Mouse (Mus musculus) kidney, embryonic 15.5 days (tissue): Measurements from ENCODE around the gene St6gal1. TPM values are rescaled to one million over a fixed set of nuclear protein-coding genes. Genes with fewer than 3 reads are reported as not detected.
A peak's percentile ranks its signal among the peaks of the same experiment; 100 is the strongest.

Source experiments
- ATAC-seq: fragments of 200-750 bp; cut with Nextera tagmentation; replicated peaks from 2 replicates; pipeline ENCODE4 v1.8.0; 2017; ENCODE audit warnings: moderate TSS enrichment; ENCODE audit not compliant: low FRiP score
- H3K27ac ChIP-seq: fragments of 300-500 bp; sonication (generic); 2 replicates; pipeline ENCODE4 v1.5.1; 2015; ENCODE audit warnings: mild to moderate bottlenecking, inconsistent platforms
- H3K27me3 ChIP-seq: fragments of 300-500 bp; sonication (generic); 2 replicates; pipeline ENCODE4 v1.6.1; 2015; ENCODE audit warnings: inconsistent platforms
- H3K36me3 ChIP-seq: fragments of 300-500 bp; sonication (generic); 2 replicates; pipeline ENCODE4 v1.6.1; 2015; ENCODE audit warnings: inconsistent platforms
- H3K4me1 ChIP-seq: fragments of 300-500 bp; sonication (generic); 2 replicates; pipeline ENCODE4 v1.6.1; 2015; ENCODE audit warnings: inconsistent platforms
- H3K4me2 ChIP-seq: fragments of 300-500 bp; sonication (generic); 2 replicates; pipeline ENCODE4 v1.6.1; 2015; ENCODE audit warnings: moderate library complexity, mild to moderate bottlenecking, inconsistent platforms
- H3K4me3 ChIP-seq: fragments of 300-500 bp; sonication (generic); replicated peaks from 2 replicates; pipeline ENCODE4 v1.5.1; 2015; ENCODE audit warnings: mild to moderate bottlenecking, inconsistent platforms
- H3K9ac ChIP-seq: fragments of 300-500 bp; sonication (generic); 2 replicates; pipeline ENCODE4 v1.6.1; 2015; ENCODE audit warnings: mild to moderate bottlenecking, inconsistent platforms
- H3K9me3 ChIP-seq: fragments of 300-500 bp; sonication (generic); replicated peaks from 2 replicates; pipeline ENCODE4 v1.6.1; 2016; ENCODE audit warnings: inconsistent platforms
- WGBS: fragments of 180-500 bp; shearing (Covaris S2); methylation state at CpG from one replicate; pipeline ENCODE4 v1.1.7; 2015; ENCODE audit warnings: mixed read lengths; 5-methylcytosine and 5-hydroxymethylcytosine counted together
- polyA plus RNA-seq: library from polyadenylated mRNA; unstranded; fragments of >200 nt; fragmentation: Nextera tagmentation; extraction: Ambion mirVana; gene quantifications from 2 replicates; pipeline ENCODE4 v1.2.1, GENCODE M21; 2015

Gene St6gal1
- polyA plus RNA-seq, 1 experiment from 2014 or later: 22.6 TPM

- 74% methylated on average over 5 of the region's 5 CpGs for WGBS
- Histone ChIP-seq H3K27me3 (no peaks in the 10 kb centered on the region), H3K4me2 (no peak overlapping the region), H3K4me1 (no peaks in the 10 kb centered on the region), H3K36me3 (no peaks in the 10 kb centered on the region), H3K9me3 (no peaks in the 10 kb centered on the region), H3K9ac (no peak overlapping the region), H3K27ac (no peak overlapping the region), H3K4me3 (no peak overlapping the region)
- ATAC-seq: no peak
Measured at GRCm38 (mm10) chr16:23374938-23375337, 150.4 kb downstream of the St6gal1 start.

- Histone ChIP-seq H3K4me3 (no peak overlapping the region), H3K4me2 (no peak overlapping the region), H3K9me3 (no peaks in the 10 kb centered on the region), H3K27ac (no peak overlapping the region), H3K9ac (no peak overlapping the region), H3K36me3 (no peaks in the 10 kb centered on the region), H3K27me3 (no peaks in the 10 kb centered on the region), H3K4me1 (no peaks in the 10 kb centered on the region)
- 64% methylated on average over 10 of the region's 10 CpGs for WGBS
- ATAC-seq: no peak
Measured at GRCm38 (mm10) chr16:23376189-23376588, 151.6 kb downstream of the St6gal1 start.

- Histone ChIP-seq H3K4me3 (no peak overlapping the region), H3K4me1 (no peaks in the 10 kb centered on the region), H3K27ac (no peak overlapping the region), H3K9ac (no peak overlapping the region), H3K9me3 (0 out of 2 replicates have a peak, but pooled peaks cover 2% of the 10 kb centered on the region), H3K27me3 (no peaks in the 10 kb centered on the region), H3K36me3 (no peaks in the 10 kb centered on the region), H3K4me2 (no peak overlapping the region)
- ATAC-seq: no peak
- 79% methylated on average over 3 of the region's 3 CpGs for WGBS
Measured at GRCm38 (mm10) chr16:23379536-23380230, 155.1 kb downstream of the St6gal1 start.

GRCm38 (mm10) chr16:23384304-23384703, 159.8 kb downstream of the St6gal1 start:
- Histone ChIP-seq H3K4me1 (no peaks in the 10 kb centered on the region), H3K27me3 (no peaks in the 10 kb centered on the region), H3K27ac (no peak overlapping the region), H3K4me2 (no peak overlapping the region), H3K4me3 (no peak overlapping the region), H3K9me3 (0 out of 2 replicates have a peak, but pooled peaks cover 2% of the 10 kb centered on the region), H3K36me3 (no peaks in the 10 kb centered on the region), H3K9ac (no peak overlapping the region)
- no peak for ATAC-seq

GRCm38 (mm10) chr16:23397931-23398330, 173.4 kb downstream of the St6gal1 start:
- no peaks in the 10 kb centered on the region for H3K9me3 ChIP-seq
- no peak overlapping the region for H3K27ac ChIP-seq
- no peak for ATAC-seq
- H3K36me3 ChIP-seq: no peaks in the 10 kb centered on the region
- 90% methylated on average over 5 of the region's 5 CpGs for WGBS
- peaks cover 15% of the 10 kb centered on the region for H3K4me1 ChIP-seq
- H3K27me3 ChIP-seq: no peaks in the 10 kb centered on the region
- no peak overlapping the region for H3K9ac ChIP-seq
- no peak overlapping the region for H3K4me2 ChIP-seq
- no peak overlapping the region for H3K4me3 ChIP-seq

- Histone ChIP-seq H3K4me1 (peaks cover 22% of the 10 kb centered on the region), H3K36me3 (no peaks in the 10 kb centered on the region), H3K4me2 (no peak overlapping the region), H3K27me3 (no peaks in the 10 kb centered on the region), H3K4me3 (no peak overlapping the region), H3K9me3 (no peaks in the 10 kb centered on the region), H3K9ac (no peak overlapping the region), H3K27ac (0 out of 2 replicates have a peak overlapping the region, but pooled peaks have one; percentile 13)
- 15% methylated on average over 4 of the region's 4 CpGs for WGBS
- no peak; the same call in 1 of the 2 replicates for ATAC-seq
Measured at GRCm38 (mm10) chr16:23401463-23401862, 176.9 kb downstream of the St6gal1 start.

- 37% methylated on average over 3 of the region's 3 CpGs for WGBS
- Histone ChIP-seq H3K36me3 (no peaks in the 10 kb centered on the region), H3K27me3 (no peaks in the 10 kb centered on the region), H3K9me3 (no peaks in the 10 kb centered on the region), H3K4me1 (peaks cover 22% of the 10 kb centered on the region), H3K9ac (no peak overlapping the region), H3K27ac (0 out of 2 replicates have a peak overlapping the region, but pooled peaks have one; percentile 13), H3K4me3 (no peak overlapping the region), H3K4me2 (no peak overlapping the region)
- peak; percentile 54 for ATAC-seq
Measured at GRCm38 (mm10) chr16:23401959-23402358, 177.4 kb downstream of the St6gal1 start.

- Histone ChIP-seq H3K9ac (no peak overlapping the region), H3K9me3 (no peaks in the 10 kb centered on the region), H3K4me1 (peaks cover 22% of the 10 kb centered on the region), H3K4me2 (no peak overlapping the region), H3K27ac (no peak overlapping the region), H3K36me3 (no peaks in the 10 kb centered on the region), H3K27me3 (no peaks in the 10 kb centered on the region), H3K4me3 (no peak overlapping the region)
- ATAC-seq: peak; percentile 37
- WGBS: 41% methylated on average over 8 of the region's 8 CpGs
Measured at GRCm38 (mm10) chr16:23403008-23403755, 178.6 kb downstream of the St6gal1 start.

Other genes with a start within 250 kb of the St6gal1 start
- 9.3 and 9.7 TPM in 2 replicates for gene Kng2, start 195.3 kb upstream of the St6gal1 start, polyA plus RNA-seq
- 4.8 and 9.2 TPM in 2 replicates for gene Kng1, start 166.9 kb upstream of the St6gal1 start, polyA plus RNA-seq
- gene Eif4a2, start 117.3 kb upstream of the St6gal1 start, polyA plus RNA-seq: 217 and 225 TPM in 2 replicates
- gene Rfc4, start 97.0 kb upstream of the St6gal1 start, polyA plus RNA-seq: 125 and 132 TPM in 2 replicates
- gene Adipoq, start 78.2 kb upstream of the St6gal1 start, polyA plus RNA-seq: not detected in 2 replicates
- not detected in 2 replicates for gene Rtp1, start 204.4 kb downstream of the St6gal1 start, polyA plus RNA-seq